ENCODE assay signal across 13 mouse cellular contexts in genomic region chr4:21739169-21739568, GRCm38 (mm10). TPM values are rescaled to one million over a fixed set of nuclear protein-coding genes. Genes with fewer than 3 reads are reported as not detected.
DNase-seq lines count a peak whose midpoint lies in the region; TF ChIP-seq lines count a peak whose summit lies in the region.
"Had no signal": no experiment of that assay in that cellular context is flagged by ENCODE, and none has a peak within 500 bp of the region (broad histone marks: within the 10 kb centered on the region; RNA-seq: fewer than 3 reads in every experiment).

No protein-coding gene starts in this region.

- in situ Hi-C loops in CH12.LX (cut with MboI; ENCODE audit: low pct_ligation_motif_present, low pct_unique_long_range_greater_than_20kb, low sequenced_read_pairs) = no loop called here

- no peaks in the 10 kb centered on the region for H3K79me2 ChIP-seq in CH12.LX (replicated peaks; ENCODE audit: control insufficient read depth, extremely low read depth, insufficient read depth, poor library complexity, severe bottlenecking)

- H3K36me3 ChIP-seq in kidney, adult 2 months (ENCODE audit: control insufficient read depth, insufficient read depth, low read length) = no peaks in the 10 kb centered on the region; the same call in none of the 2 replicates
- peaks cover 19 to 54% of the 10 kb centered on the region in 2 experiments for H3K36me3 ChIP-seq in CH12.LX (replicated peaks in 1 of 2; ENCODE audit: control insufficient read depth in 1 of 2, insufficient read depth in 1 of 2, low read length in 1 of 2)

- H3K4me3 ChIP-seq in kidney, adult 2 months (ENCODE audit: insufficient read depth, low read depth, low read length) = no peak overlapping the region
- no peak overlapping the region for H3K4me3 ChIP-seq in CH12.LX (replicated peaks in 1 of 3; ENCODE audit: low read depth in 2 of 3, low read length in 2 of 3, poor library complexity in 1 of 3)
- H3K4me3 ChIP-seq: embryonic facial prominence, embryonic 15.5 days; heart, embryonic 15.5 days had no signal

- no peak for TF ChIP-seq RAD21 in CH12.LX (IDR thresholded peaks at IDR 0.05; ENCODE audit: low read depth, low read length)

- WGBS in kidney, adult 2 months = 29% methylated on average over 4 of the region's 4 CpGs

- TF ChIP-seq CTCF in kidney, adult 2 months (conservative IDR thresholded peaks at IDR 0.05; ENCODE audit: insufficient read depth, insufficient read length, low read depth, low read length) = peak; percentile 50
- TF ChIP-seq CTCF in CH12.LX (conservative IDR thresholded peaks at IDR 0.05 in 1 of 2, IDR thresholded peaks at IDR 0.05 in 1 of 2; ENCODE audit: low read depth in 2 of 2, low read length in 2 of 2) = peak in 1 of 2 experiments; percentile 66; a peak in 2 of 4 replicates

- H3K4me1 ChIP-seq in kidney, adult 2 months (ENCODE audit: control insufficient read depth, insufficient read depth, low read length) = no peaks in the 10 kb centered on the region
- H3K4me1 ChIP-seq in CH12.LX (ENCODE audit: control insufficient read depth in 1 of 2, insufficient read depth in 2 of 2) = no peaks in the 10 kb centered on the region
- H3K4me1 ChIP-seq: embryonic facial prominence, embryonic 15.5 days; heart, embryonic 15.5 days had no signal

- TF ChIP-seq EP300 in CH12.LX (IDR thresholded peaks at IDR 0.05; ENCODE audit: low read length) = no peak

- H3K4me2 ChIP-seq in CH12.LX (ENCODE audit: insufficient read depth, low read depth, poor library complexity, severe bottlenecking) = no peak overlapping the region
- H3K4me2 ChIP-seq: embryonic facial prominence, embryonic 15.5 days; heart, embryonic 15.5 days had no signal

- no peak overlapping the region for H3K9ac ChIP-seq in CH12.LX (ENCODE audit: insufficient read depth, low read depth)
- H3K9ac ChIP-seq: embryonic facial prominence, embryonic 15.5 days; heart, embryonic 15.5 days had no signal

- no peaks in the 10 kb centered on the region for H3K9me3 ChIP-seq in CH12.LX (replicated peaks; ENCODE audit: low read length)
- H3K9me3 ChIP-seq: embryonic facial prominence, embryonic 15.5 days; heart, embryonic 15.5 days had no signal

- H3K27ac ChIP-seq in kidney, adult 2 months (ENCODE audit: insufficient read depth, low read depth, low read length) = no peak overlapping the region
- H3K27ac ChIP-seq in CH12.LX (ENCODE audit: insufficient read depth, low read depth) = no peak overlapping the region
- H3K27ac ChIP-seq: embryonic facial prominence, embryonic 15.5 days; heart, embryonic 15.5 days had no signal

- TF ChIP-seq POLR2A in kidney, adult 2 months (IDR thresholded peaks at IDR 0.05; ENCODE audit: low read depth, low read length) = no peak
- no peak for TF ChIP-seq POLR2A in CH12.LX (IDR thresholded peaks at IDR 0.05; ENCODE audit: low read depth, low read length)

- peak; percentile 72 for DNase-seq in kidney, adult 2 months
- no peak for DNase-seq in kidney, postnatal 10 days
- DNase-seq in 416B (ENCODE audit: low read depth) (peak; percentile 64), CH12.LX (ENCODE audit: extremely low read depth) (peak; percentile 20)
- peak; percentile 11 for DNase-seq in lung, postnatal 10 days
- DNase-seq in testis, postnatal 14 days (ENCODE audit: low spot score) = no peak
- DNase-seq in ovary, postnatal 14 days (ENCODE audit: low spot score) = no peak
- DNase-seq: cerebellum, adult 11 months; right cerebral cortex, postnatal 25 days; thymus, postnatal 25 days had no signal

- no peaks in the 10 kb centered on the region for H3K27me3 ChIP-seq in kidney, adult 2 months (replicated peaks; ENCODE audit: control insufficient read depth, insufficient read depth, low read length)
- no peaks in the 10 kb centered on the region for H3K27me3 ChIP-seq in CH12.LX (replicated peaks)
- H3K27me3 ChIP-seq: embryonic facial prominence, embryonic 15.5 days; heart, embryonic 15.5 days had no signal

- dilution Hi-C loops in CH12.LX (cut with MboI; ENCODE audit: extremely low pct_ligation_motif_present, extremely low pct_unique_long_range_greater_than_20kb, low sequenced_read_pairs) = no loop called here

TF ChIP-seq in CH12.LX, 34 proteins besides CTCF, POLR2A, EP300 and RAD21:
- TF ChIP-seq SMC3 (IDR thresholded peaks at IDR 0.05; ENCODE audit: low read depth, low read length) (peak; percentile 20; the same call in 1 of the 2 replicates), IRF4 (IDR thresholded peaks at IDR 0.05; ENCODE audit: low read depth, low read length) (no peak), MYC (IDR thresholded peaks at IDR 0.05; ENCODE audit: low read depth, low read length) (peak; percentile 34; the same call in 1 of the 2 replicates)

RNA-seq across cellular contexts. Expression of gene Ccnc, which starts 11.7 kb away (rescaled TPM):
- polyA plus RNA-seq in kidney, adult 2 months (2012; rRNA removed) = 6.3 and 8.3 TPM in 2 replicates
- 20.7 and 22.7 TPM in 2 replicates for total RNA-seq in CH12.LX (2012; rRNA removed)
- total RNA-seq in CH12.LX (2014; rRNA removed) = 61.4 and 73.0 TPM in 2 replicates
- 24.4 and 32.3 TPM in 2 replicates for polyA plus RNA-seq in CH12.LX (2012; ENCODE audit: insufficient read length, low read depth)

RNA-seq across cellular contexts. Expression of gene Usp45, which starts 27.8 kb away (rescaled TPM):
- polyA plus RNA-seq in kidney, adult 2 months (2012; rRNA removed) = 2.6 and 2.8 TPM in 2 replicates
- 17.4 and 17.5 TPM in 2 replicates for total RNA-seq in CH12.LX (2012; rRNA removed)
- total RNA-seq in CH12.LX (2014; rRNA removed) = 30.6 and 37.0 TPM in 2 replicates
- polyA plus RNA-seq in CH12.LX (2012; ENCODE audit: insufficient read length, low read depth) = 16.7 and 23.3 TPM in 2 replicates

RNA-seq across cellular contexts. Expression of gene Tstd3, which starts 27.8 kb away (rescaled TPM):
- 3.0 and 3.9 TPM in 2 replicates for polyA plus RNA-seq in kidney, adult 2 months (2012; rRNA removed)
- total RNA-seq in CH12.LX (2012; rRNA removed) (24.6 and 25.6 TPM in 2 replicates), CH12.LX (2014; rRNA removed) (51.0 and 57.1 TPM in 2 replicates)
- polyA plus RNA-seq in CH12.LX (2012; ENCODE audit: insufficient read length, low read depth) = 37.2 and 39.9 TPM in 2 replicates

RNA-seq across cellular contexts. Expression of gene Prdm13, which starts 53.4 kb away (rescaled TPM):
- polyA plus RNA-seq in kidney, adult 2 months (2012; rRNA removed) = not detected in 2 replicates
- not detected in 2 replicates for total RNA-seq in CH12.LX (2012; rRNA removed)
- not detected in 2 replicates for total RNA-seq in CH12.LX (2014; rRNA removed)
- polyA plus RNA-seq in CH12.LX (2012; ENCODE audit: insufficient read length, low read depth) = not detected in 2 replicates
- total RNA-seq: layer of hippocampus, adult 18-20 months had no signal
- polyA plus RNA-seq: embryonic facial prominence, embryonic 15.5 days; heart, embryonic 15.5 days had no signal

Comparison
In these comparisons a context has a peak if more than half of its experiments do, and no peak if none do; other contexts are left out.
1. DNase-seq: peak in kidney, adult 2 months (single experiment), 416B (single experiment), CH12.LX (single experiment) and lung, postnatal 10 days (single experiment); none in kidney, postnatal 10 days (single experiment), testis, postnatal 14 days (single experiment) and ovary, postnatal 14 days (single experiment).